Mouse (Mus musculus) spleen, adult 18-20 months (tissue): ENCODE measurements around the gene Fam107b.
"Not testable (repeated sequence)": the region's sequence is repeated elsewhere in the genome, so short reads cannot be mapped to it uniquely, and the experiment has no call there.

Experiments
- DNase-seq, 2 experiments: peaks; one replicate each; pipeline ENCODE4 v3.0.0; 2022; ENCODE audit warnings: mixed read lengths in 2 of 2

Fam107b gene

DNA sequence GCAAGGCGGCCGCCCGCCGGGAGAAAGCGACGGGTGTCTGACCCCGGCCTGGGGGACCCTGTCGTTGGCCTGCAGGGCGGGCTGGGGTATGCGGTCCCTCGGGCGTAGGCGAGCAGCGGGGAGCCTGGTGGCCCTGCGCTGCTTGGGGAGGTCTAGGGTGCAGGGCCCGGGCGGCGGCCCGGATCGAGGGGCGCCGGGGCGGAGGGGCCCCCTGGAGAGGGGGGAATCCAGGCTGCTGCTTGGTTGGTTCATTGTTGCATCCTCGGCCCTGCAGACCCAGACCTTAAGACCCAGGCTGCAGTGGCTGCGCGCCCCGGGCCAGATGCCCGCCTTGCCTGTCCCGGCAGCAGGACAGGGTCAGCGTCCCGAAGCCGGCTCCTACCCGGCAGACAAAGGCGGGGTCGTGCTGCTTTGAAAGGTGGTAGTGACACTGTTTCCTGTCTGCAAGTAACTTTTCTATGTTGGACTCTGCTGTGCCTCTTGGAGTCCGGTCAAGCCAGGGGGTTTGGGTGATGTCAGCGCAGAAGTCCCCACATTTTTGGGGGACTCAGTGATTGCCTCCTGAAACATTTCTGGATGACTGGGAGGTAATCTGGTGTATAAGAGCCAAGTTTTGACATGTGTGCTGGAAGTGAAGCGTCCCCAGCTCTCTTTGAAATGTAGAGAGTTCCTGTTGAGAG, 143.5 kb downstream of the Fam107b start:
- peak; percentile 54 to 57 for DNase-seq

DNA sequence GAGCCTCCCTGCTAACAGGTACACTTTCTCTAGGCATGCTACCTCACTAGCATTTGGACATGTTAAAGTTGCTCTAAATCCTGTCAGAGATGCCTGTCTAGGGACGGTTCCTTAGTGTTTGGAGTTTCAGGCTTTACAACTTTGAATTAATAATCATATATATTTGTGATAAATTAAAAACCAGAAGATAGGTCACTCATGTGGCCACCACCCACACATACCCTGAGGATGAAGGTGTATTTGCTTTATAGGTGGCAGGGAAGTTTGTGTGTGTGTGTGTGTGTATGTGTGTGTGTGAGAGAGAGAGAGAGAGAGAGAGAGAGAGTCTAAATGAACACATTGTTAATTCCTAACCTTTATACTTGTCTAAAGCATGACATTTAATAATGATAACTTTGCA, 144.2 kb downstream of the Fam107b start:
- no peak for DNase-seq

DNA sequence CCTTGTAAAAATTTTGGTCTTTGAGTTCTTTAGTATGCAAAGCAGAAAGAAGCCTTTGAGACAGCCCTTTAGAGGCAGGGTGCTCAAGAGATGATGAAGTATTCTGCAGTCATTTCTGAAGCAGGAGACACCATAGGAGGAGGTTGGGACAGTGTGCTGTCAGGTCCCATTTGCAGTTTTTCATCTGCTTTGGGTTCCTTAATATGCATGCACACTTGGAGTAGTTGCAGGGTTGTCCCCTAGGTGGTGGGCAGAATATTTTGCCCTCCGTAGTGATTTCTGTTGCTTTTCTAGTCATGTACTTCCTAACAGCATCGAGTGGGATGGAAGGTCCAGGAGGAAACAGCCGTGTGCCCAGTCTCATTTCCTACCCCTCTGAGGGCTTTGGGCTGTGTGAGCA, 145.1 kb downstream of the Fam107b start:
- DNase-seq, result peak in 1 of 2 experiments; percentile 37

DNA sequence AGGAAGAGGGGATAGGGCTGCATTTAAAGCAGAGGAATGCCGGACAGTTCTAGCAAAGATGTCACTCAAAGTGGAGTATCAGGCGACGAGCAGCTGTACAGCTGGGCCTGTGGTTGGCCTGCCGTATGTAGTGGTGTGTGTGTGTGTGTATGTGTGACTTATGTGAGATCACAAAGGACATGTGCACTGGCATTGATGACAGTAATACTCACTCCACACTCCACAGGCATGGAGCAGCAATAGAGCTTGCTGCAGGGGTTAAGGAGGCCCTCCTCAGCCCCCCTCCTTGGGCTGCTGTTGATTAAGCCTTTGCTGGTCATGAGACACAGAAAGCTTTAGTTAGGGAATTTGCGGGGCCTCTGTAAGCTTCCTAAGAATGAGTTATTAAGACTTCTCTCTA, 147.0 kb downstream of the Fam107b start:
- no peak for DNase-seq

DNA sequence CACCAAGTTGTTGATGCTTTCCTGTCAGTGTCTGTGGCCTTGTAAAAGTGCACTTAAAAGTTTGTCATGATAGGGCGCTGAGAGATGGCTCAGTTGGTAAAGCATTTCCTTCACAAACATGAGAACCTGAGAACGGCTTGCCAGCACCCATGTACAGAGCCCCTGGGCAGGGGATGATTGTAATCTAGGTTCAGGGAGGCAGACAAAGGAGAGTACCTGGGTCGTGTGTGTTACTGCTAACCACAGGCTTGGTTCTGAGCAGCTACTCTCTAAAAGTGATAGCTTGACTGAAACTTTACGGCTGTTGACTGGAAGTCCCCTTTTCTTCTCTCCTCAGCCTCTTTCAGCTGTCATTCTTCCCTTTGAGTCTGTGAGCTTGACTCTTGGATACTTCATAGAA, 147.6 kb downstream of the Fam107b start:
- no peak for DNase-seq

DNA sequence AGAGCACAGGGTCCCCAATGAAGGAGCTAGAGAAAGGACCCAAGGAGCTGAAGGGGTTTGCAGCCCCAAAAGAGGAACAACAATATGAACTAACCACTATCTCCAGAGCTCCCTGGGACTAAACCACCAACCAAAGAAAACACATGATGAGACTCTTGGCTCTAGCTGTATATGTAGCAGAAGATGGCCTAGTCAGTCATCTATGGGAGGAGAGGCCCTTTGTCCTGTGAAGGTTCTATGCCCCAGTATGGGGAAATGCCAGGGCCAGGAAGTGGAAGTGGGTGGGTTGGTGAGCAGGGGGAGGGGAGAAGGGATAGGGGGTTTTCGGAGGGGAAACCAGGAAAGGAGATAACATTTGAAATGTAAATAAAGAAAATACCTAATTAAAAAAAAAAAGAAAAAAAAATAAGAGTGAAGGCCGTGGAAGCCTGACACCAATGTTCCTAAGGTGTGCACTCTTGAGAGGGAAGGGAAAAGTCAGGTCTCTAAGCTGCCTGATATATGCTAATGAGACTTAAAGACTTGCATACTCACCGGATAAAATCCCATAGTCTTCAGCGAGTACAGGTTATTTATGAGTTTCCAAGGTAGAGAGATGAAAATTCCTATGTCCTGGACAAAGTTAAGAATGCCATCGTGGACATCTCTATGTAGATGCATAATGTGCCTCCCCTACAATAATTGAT, 149.3 kb downstream of the Fam107b start:
- DNase-seq, result not testable (repeated sequence)

DNA sequence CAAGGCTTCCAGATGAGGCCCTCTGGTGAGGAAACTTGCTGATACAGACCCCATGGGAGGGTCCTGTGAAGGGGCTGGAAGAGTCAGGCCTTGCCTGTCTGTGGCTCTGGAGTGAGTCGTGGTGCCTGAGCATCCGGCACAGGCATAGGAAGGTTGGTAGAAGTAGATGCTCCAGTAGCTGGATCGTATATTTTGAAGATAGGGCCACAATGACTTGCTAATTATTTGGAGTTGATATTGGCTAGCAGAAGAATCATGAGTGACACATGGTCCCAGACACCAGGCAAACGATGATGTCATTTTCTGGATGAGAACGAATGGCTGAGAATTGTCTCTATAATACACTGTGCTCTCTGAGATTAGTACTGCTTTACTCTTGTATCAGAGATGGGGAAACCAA, 150.8 kb downstream of the Fam107b start:
- no peak for DNase-seq

DNA sequence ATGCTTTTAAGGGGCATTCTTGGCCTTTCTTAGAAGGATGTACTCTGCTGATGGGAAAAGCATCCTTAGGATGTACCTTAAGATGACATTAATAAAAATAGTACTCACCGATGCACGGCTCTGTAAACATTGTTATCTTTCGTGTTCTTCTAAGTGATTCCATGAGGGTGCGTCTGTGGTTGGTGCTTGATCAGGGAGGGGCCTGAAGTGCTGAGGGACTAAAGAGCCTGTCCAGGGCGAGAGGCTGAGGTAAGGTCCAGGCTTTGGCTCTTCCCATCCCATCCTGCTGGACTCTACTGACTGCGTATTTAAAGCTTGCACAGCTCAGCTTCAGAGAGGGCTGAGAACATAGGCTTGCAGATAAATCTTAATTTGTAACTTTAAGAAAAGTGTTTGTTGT, 151.7 kb downstream of the Fam107b start:
- no peak for DNase-seq

DNA sequence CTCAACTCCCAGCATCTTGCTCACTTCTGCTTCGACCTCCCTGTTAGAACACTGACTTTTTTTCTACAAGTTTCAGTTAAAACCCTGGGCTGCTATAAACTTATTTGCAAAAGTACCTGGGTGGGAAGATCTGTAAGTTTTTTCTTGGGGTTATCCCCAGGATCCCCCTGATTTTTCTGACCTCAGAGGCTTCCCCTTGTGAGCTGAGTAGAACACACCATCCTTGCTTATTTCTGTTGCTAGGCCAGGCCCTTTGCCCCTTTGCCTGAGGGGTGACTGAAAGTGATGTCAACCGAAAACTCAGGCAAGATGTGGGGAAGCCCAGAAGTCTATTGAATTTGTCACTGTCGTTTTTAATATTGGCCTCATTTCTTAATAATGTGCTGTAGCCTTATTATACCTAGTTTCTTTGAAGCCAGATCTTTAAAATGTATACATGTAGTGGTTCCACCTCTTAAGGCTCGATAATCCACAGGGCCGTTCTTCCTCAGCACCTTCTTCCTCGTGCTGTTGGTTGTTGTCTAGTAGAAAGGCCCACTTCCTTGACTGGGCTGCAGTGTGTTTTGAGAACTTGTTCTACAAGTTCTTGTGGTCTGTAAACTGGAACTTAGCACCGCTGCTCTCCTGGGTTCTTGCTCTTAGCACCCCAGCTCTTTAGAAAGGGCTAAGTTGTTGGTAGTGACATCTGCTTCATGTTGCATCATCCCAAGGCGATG, 153.3 kb downstream of the Fam107b start:
- no peak for DNase-seq

DNA sequence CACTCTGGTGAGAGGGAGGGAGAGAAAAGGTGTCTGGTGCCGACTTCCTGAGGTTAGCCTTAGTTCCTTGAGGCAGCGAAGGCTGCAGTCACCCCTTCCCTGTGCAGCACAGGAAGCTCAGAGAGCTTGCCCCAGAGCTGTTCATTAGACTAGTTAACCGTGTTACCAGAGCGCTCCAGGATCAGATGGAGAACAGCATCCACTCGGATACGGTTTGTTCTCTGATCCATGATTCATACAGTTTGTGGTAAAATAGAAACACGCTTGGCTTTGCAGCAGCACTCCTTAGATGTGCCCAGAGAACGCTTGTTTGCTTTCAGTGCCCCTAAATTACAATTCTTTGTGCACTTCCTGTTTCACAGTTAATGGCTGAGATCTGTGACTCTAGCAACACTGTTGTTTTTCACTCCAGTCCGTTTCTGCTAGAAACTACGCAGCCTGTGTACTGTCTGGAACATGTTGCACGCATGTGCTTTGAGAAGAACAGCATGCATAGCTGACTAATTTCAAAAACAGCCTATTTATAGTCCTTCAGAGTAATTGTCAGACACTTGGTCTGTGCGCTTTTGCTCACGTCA, 156.3 kb downstream of the Fam107b start:
- peak; percentile 43 to 49 for DNase-seq

DNA sequence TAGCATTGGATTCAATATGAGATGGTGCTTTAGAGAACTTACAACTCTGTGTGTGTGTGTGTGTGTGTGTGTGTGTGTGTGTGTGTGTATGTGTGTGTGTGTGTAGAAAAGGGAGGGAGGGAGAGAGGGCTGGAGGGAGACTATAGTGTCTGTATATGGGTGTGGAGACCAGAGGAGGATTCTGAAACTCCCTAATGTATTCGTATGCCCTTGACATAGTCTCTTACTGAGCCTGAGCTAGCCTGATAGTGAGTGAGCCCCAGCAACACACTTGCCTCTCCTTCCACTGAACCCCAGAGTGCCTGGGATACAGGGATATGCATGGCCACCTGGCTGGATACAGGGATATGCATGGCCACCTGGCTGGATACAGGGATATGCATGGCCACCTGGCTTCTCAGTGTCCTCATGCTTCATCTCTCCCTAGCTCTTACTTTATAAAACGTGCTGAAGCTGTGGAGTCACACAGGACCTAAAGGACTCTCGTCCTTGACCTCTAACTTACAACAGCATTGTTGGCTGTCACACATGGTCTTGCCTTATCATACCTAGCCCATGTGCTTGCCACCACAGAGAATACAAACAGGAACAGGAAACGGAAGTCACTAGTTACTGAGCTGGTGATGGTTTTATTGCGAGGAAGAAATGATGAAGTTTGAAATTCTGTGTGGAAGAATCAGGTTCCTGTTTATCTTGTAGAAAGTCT, 157.1 kb downstream of the Fam107b start:
- peak in 1 of 2 experiments; percentile 29 for DNase-seq

DNA sequence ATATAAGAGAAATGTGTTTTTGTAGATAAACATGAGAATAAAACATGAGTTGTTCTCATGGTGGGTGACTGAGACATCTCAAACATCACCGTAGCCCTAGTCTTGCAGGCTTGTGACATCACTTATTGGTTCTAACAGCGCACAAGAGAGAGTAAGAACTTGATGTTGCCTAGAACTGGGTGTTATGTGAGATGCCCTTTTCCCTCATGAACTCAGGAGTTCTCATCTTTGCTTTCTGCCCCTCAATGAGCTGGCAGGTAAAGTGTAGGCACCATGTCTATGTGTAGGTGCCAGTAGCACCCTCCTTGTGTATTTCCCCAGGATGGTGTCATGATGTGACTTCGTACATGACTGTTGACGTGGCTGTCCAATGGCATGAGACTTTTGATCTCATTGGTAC, 157.8 kb downstream of the Fam107b start:
- no peak for DNase-seq

DNA sequence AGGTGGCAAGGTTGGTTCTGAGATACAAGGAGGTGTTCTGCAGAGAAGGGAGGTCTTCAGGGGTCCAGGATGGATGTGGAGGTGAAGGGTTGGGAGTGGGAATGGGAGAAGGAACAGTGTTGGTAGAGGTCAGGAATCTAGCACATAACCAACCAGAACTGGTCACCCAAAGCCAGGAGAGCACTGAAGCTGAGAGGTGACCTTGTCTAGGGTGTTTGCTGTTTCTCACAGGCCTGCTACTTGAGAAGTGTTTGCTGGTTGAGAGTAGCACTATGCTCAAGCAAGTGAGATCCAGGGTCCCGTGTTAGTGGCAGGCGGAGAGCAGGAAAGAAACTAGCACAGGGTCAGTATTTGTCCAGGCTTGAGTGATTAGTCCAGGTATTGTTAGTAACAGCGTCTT, 159.3 kb downstream of the Fam107b start:
- DNase-seq, result no peak

DNA sequence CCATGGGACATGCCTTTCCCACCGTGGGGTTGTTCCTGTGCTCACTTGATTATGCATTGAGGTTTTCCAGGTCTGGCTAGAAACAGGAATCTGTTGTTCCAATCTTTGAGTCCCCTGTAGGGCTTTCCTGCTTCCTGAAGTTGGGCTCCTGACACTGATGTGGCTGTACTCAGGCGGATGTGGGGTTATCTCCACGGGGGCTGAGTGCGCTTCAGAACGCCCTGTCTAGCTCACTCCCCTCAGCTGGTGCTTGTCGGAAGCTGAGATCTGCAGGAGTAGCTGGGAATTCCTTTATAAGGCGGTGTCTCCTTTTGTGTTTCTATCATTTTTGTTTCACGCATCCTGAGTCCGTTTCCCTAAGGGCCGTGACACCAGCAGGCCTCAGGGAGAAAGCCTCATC, 160.5 kb downstream of the Fam107b start:
- no peak for DNase-seq

DNA sequence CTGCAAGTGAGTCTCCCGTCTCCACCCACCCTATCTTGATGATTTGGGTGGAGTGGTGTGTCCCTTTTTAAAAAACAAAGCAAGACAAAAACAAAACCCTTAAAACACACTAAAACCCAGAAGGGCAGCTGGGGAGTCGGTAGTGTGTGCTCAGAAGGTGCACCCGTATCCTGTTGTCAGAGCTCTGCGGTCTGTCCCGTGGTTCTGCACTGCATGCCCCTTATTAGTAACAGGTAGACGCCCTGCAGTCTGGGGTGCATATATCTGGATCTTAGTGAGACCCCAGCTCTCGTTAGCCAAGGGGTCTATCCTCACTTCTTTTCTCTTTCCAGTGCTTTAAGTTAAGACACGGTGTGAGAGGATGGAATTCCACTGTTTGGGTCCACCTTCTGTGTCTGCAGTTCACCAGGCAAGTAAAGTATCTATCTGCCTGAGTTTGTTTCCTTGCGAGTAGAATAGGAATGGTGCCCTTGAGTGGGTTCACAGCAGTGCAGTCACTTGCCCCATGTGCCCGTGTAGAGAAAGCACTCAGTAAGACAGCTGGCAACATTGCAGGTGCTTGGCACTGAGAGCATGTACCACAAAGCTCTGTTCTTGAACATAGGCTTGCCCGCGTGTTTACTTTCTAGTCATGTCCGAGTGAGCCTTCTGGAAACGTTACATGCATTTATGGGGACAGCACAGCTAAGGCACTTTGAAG, 161.2 kb downstream of the Fam107b start:
- peak; percentile 46 to 49 for DNase-seq

DNA sequence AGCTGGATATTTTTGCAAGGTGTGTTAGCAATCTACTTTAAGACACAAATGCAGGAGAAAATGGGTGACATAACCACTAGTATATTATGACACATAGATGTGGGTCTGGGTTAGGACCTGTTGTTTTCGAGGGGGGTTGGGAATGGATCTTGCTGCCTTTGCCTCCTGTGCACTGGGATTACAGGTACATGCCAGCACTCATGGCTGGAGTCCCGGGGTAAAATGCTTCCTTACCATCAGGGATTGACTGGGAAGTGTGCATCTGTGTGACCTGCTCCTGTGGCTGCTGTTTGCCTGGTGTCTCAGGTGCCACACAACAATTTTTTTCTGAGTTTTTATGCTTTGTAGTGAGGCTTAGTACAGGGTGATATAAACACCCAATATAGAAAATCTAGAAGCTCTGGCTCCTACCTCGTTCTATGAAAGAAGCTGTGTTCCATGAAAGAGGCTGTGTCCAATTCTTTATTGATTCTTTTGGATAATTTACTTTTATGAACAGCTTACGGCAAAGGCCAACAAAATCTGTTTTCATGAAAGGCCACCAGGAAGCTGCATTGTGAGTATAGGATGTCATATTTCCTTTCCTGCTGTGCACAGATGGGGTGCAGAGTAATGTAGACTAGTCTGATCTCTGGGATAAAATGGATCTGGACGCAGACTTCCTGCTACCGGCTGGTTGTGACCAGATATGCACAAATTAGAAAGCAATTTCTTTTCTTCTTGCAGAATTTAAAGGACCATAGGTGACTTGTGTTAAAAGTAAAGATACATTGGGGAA, 167.8 kb downstream of the Fam107b start:
- no peak for DNase-seq

DNA sequence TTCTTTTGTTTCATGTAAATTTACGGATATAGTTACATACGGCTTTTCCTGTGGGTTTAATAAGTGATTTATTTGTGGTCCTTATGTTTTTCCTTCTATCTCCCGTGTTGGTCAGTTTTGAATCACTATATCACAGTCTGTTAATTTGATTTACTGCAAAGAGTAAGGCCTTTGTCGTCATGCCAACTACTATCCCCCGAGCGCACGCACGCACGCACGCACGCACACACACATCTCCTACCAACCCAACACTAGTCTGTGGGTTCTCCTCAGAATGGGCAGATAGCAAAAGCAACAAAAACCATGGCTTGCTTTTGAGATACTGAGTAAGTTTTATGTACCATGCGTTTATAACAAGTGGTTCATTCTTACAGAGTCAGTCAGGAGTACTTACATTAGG, 168.4 kb downstream of the Fam107b start:
- DNase-seq, result no peak

DNA sequence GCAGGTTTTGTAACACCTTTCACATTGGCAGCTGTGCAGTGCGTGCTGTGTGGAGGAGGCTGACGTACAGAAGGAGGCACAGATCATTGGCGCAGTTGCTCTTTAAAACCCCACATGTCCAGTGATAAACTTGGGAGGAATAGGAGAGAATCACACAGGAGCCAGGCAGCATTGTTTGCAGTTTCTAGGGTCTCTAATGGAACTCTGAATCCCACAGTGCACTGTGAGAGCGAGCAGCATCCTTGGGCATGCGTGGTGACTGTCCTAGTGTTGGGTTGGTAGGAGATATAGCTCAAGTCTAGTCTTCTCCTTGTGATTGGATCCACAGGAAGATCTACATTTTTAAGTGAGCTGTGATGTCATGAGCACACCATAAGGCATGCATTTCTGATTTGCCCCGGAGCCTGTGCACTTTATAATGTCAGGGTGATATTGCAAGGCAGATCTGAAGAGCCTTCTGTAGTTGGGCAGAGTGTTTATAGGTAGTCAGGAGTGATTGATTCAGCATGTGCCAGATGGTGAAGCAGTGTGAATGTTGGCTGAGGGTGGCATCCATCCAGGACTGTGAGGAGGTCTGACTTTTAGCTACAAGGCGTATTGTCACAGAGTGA, 169.2 kb downstream of the Fam107b start:
- DNase-seq, result no peak

DNA sequence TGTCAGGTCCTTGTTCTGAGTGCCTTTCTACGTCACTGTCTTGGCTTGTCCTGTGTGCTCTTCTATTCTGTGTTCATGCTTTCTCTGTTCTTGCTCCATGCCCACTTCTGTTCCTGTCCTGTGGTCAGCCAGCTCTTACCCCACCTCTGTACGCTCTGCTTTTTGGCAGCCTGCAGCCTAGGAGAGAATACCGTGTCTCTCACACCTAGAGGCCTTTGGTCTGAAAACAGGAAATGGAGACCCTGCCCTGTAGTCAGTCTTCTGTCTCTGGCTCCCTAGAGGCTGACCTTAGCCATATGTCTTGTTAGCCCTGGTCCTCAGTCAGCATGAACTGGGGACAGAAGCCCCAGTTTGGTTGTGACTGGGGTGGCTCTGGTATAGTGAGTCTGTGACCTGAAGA, 170.0 kb downstream of the Fam107b start:
- DNase-seq, result no peak

DNA sequence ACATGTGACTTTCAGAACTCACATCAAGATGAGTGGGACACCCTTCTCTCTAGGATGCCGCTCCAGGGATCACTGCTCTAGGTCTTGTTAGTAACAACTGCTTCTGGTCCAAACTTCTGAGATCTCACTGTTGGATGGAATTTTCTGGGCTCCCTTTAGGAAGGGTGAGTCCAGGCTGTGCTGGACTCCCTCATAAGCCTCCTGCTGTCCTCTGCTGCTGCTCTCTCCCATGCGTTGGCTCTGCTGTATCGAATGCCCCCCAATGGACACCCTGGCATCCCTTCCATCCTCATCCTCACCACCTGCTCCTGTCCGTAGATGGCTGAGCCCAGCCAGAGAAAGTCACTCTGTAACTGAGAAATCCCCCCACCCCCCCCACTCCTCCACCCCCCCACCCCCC, 170.4 kb downstream of the Fam107b start:
- DNase-seq, result no peak

DNA sequence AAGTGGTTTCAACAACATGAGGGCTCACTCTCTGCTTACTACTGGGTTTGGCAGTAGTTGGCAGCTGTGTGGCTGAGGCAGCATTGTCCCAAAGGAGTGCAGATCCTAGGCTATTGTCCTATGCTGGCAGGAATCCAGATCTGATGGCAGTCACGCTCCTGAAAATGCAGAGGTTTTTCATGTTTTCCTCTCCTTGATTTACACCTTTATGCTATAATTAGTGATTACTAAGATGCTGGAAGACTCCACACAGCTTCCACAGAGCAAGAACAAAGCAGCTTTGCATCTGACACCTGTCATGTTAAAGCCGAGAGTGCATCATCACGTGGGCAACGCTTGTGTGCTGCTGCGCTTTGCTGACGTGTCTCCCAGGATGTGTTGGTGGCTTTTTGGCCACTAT, 172.2 kb downstream of the Fam107b start:
- DNase-seq, result no peak
